Mouse (Mus musculus) liver, adult (tissue): ENCODE data around the gene Khsrp.

Experiments
- GATA4 ChIP-seq: IDR thresholded peaks from 2 replicates; pipeline ENCODE4 v1.6.1; 2014; ENCODE audit warnings: mild to moderate bottlenecking, low read length; ENCODE audit not compliant: insufficient replicate concordance

Khsrp gene

DNA sequence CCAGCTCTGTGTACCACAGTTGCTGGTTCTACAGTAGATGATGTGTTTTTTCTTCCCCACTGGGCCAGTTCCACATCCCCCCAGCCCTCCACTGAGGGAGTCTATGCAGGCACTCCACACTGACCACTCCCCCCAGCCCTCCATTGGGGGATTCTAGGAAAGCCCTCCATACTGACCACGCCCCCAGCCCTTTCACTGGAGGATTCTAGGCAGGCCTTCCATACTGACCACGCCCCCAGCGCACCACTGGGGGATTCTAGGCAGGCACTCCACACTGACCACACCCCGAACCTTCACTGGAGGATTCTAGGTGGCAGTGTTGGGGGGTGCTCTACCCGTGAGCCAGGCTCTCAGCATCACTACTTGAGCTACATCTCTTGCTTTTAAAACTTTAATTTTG, 16.1 kb upstream of the Khsrp start:
- no peak for TF ChIP-seq GATA4

DNA sequence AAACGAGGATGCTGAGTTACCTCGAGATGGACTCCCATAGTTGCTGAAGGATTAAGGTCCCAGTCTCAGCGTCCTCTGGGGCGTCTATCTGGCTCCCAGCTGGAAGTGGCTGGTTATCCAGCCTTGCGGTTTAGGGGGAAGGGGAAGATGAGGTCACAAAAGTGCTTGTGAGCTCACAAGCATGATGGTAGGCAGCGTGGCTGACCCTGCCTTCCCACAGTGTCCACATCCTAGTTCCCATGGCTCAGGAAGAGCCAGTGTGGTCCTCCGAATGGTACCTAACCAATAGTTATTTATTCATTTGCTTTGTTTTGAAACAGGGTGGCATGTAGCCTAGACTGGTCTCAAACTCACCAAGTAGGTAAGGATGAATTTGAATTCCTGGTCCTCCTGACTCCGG, 10.2 kb upstream of the Khsrp start, which contains the start of gene Slc25a41:
Gene Slc25a41, minus strand, starts transcription at position 101 of the 400 bp plus-strand sequence.
- TF ChIP-seq GATA4 = no peak

DNA sequence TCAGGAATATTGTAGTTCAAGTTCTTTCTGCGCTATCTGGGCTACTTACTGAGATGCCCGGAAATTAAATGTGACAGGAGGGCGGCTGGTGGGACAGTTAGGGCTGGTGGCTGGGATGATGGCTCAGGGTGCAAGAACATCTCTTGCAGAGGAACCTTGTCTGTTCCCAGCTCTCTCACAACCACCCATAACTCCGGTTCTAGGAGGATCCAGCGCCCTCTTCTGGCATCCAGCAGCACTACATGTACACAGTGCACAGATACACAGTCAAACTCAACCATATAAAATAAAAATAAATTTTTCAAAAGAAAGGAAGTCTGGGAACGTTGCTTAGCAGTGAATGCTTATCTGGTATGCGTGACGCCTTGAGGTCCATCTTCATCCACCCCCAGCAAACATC, 7.7 kb upstream of the Khsrp start:
- TF ChIP-seq GATA4 = no peak

GRCm38 (mm10) chr17:57032854-57033253, 1.5 kb upstream of the Khsrp start:
- no peak for TF ChIP-seq GATA4

DNA sequence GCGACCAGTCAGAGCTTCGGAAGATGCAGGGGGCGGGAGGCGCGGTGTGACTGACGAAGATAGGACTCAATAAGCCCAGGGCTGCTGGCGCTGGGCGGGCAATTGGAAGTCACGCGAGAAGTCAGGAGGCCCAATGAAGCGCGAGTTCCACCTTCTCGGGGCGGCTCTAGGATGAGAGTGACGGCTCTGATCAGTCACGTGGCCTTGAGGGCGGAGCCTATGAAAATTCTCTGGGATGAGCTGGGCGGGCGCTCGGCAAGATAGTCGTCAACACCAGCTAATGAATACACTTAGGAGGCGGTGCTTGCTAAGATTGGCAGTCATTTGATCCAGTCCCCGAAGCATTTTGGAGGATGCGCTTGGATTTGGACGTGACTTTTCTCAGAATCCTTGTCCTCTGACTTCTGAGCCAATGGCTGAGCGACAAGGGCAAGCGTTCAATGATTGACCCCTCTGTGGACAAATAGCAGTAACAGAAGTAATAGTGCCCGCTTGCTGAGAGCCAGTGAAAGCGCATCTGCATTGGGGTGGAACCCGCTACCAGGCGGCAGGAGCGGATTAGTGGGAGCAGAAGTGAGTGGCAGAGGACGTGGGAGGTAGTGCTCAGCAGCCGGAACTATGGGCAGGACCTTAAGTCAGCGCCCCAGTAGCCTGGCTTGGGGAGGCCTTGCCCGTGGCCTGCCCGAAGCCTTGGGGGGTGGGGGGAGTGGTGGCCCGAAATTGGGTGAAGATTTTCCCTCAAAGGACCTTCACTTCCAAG, 519 bp upstream of the Khsrp start:
- peak; percentile 48; the same call in 1 of the 2 replicates for TF ChIP-seq GATA4

GRCm38 (mm10) chr17:57029691-57030090, 1.6 kb downstream of the Khsrp start:
- no peak for TF ChIP-seq GATA4

- TF ChIP-seq GATA4 = no peak
Measured at GRCm38 (mm10) chr17:57027471-57027870, 3.9 kb downstream of the Khsrp start.

- TF ChIP-seq GATA4 = no peak
Measured at GRCm38 (mm10) chr17:57020960-57021359, 10.4 kb downstream of the Khsrp start.

DNA sequence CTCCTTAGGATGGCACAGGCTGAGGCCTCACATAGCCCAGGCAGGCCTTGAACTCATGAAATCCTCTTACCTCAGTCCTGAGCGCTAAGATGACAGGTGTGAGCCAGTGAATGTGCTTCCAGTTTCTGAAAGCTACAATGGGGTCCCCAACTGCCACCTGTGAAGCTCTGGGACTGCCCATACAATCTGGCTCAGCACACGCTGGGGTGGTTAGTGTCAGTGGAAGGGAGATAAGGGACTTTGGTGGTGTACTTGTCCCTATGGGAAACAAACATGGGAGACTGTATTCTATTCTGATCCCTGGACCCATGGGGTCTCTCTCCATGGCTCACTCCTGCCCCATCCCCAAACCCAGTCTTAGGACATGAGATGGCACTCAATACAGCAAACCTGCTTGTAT, 11.6 kb downstream of the Khsrp start:
- no peak for TF ChIP-seq GATA4

- no peak for TF ChIP-seq GATA4
Measured at GRCm38 (mm10) chr17:57012245-57012795, 19.0 kb downstream of the Khsrp start.

DNA sequence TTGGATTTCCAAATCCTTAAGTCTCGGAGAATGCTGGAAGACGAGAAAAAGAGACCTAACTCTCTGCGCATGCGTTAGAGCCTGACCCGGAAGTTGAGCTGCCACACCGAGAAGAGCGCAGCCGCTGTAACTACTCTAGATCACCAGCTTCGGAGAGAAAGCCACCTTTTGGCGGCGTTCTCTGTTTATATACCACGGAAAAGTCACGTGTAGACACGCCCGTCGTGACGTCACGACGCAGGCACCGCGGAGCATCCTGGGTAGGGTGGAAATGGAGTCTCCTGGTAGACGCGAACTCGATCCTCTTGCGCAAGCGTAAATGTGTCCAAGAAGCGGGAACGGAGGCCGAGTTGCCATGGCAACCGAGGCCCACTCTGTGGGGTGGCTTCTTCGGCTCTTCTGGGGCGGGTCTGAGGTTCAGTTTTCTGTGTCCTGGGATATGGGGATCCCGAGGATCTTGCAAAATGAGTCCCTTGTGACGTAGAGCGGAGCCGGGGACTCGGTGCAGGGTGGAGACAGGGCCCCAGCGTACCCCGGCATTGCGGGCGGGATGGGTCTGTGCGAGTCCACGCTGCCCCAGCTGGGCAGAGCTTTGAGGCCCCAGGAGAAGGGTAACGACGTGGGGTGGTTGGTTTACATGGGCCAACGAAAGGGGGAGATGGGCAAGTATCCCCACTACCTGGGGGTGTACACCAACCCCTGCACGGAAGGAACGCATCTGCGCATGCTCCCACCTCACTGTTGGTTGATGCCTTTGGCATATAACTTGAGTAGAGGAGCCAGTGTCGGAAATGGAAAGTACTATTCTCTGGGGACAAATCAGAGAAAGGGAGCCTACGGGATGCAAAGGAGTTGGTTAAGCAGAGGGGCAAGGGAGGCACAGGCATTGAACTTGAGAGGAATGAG, 19.8 kb downstream of the Khsrp start, which contains the start of the genes Gtf2f1 and Gm17949:
Gene Gtf2f1, minus strand, starts transcription at position 53 of the 906 bp plus-strand sequence.
Gene Gm17949, plus strand, starts transcription at position 234 of the 906 bp plus-strand sequence.
- TF ChIP-seq GATA4 = no peak

DNA sequence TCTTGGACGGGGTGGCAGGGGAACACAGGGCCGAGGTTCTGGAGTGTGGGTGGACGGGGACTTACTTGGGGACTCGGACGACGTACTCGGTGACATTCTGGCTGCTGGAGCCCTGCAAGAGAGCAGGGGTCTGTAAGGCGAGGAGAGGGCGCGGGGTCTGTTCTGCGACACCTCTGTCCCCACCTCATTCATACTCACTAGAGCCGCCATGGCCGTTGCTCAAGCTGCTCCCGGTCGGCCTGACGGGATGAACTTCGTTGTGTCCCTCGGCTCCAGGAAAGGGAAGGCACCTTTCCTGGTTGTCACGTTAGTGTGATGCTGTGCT, 20.4 kb downstream of the Khsrp start:
- TF ChIP-seq GATA4 = no peak

DNA sequence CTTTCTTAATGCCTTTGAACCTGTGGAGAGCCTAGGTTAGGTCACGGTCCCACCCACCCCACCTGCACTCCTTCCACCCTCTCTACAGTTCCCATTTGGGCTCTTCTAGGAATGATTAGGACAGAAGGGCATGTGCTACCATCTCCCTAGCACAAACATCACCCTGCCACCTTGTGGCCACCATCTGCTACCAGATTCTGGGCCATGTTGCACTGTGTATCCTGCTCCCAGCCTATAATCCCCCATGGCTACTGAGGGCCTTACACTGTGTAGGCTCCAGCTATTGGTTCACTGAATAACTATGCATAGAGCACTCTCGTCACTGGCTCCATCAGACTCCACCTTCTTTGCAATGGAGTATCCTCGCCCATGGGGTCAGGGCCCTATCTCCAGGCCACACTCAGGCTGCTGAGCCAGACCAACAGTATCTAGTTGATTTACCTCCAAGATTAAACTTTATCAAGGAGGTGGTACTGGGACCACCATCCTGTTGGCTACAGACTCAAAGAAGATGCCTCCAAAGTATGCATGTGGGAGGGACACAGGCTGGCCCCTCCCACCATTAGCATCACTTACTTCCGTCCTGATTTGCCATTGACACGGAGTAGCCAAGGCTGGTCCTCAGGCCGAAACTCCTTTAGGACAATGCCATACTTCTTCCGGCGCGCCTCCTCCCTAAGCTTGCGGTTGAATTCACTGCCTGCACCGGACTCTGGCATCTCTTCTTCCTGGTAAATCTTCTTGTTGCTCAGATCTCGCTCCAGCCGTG, 24.0 kb downstream of the Khsrp start:
- no peak for TF ChIP-seq GATA4

DNA sequence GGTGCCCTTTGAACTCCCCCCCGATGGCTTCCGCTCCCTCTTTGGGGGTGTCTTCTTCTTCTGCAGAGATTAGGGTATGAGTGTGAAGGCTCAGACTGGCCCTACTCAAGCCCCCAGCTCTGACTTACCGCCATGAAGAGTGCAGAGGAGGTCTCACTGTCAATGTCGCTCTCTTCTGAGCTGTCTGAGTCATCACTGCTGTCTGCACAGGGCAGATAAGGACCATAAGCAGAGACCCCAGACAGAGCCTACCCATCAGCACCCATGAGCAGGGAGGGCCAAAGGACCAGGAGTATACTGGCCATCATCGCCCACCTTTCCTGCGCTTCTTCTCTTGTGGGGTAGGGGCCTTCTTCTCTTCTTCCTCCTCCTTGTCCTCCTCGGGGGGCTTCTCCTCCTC, 27.3 kb downstream of the Khsrp start:
- no peak for TF ChIP-seq GATA4

GRCm38 (mm10) chr17:57001228-57001627, 30.1 kb downstream of the Khsrp start:
- TF ChIP-seq GATA4 = no peak
